Mouse (Mus musculus) spleen, adult 2 months (tissue): ENCODE measurements around the gene B130006D01Rik.

Experiments
- CTCF ChIP-seq: fragments of 200-500 bp; IDR thresholded peaks from 2 replicates; pipeline ENCODE4 v1.5.1; 2011; ENCODE audit warnings: mild to moderate bottlenecking, inconsistent platforms; ENCODE audit not compliant: insufficient read depth, insufficient read length, insufficient replicate concordance; ENCODE audit errors: extremely low read depth
- POLR2A ChIP-seq: fragments of 200-500 bp; IDR thresholded peaks from 2 replicates; pipeline ENCODE4 v1.6.1; 2011; ENCODE audit warnings: low read depth, low read length, inconsistent platforms

GRCm38 (mm10) chr11:95688515-95688914 is 34.9 kb upstream of the B130006D01Rik start:
- TF ChIP-seq CTCF (no peak), POLR2A (no peak)
